Mouse (Mus musculus) small intestine, adult 2 months (tissue): ENCODE results near the gene Foxn3.

Experiments
- CTCF ChIP-seq: fragments of 200-500 bp; IDR thresholded peaks from 2 replicates; pipeline ENCODE4 v1.5.1; 2012; ENCODE audit warnings: low read depth, mild to moderate bottlenecking, control low read depth, inconsistent platforms, low read length, moderate library complexity, mixed read lengths; ENCODE audit not compliant: insufficient replicate concordance, insufficient read length; ENCODE audit errors: extremely low read depth
- POLR2A ChIP-seq: fragments of 200-500 bp; IDR thresholded peaks from 2 replicates; pipeline ENCODE4 v1.6.1; 2012; ENCODE audit warnings: low read depth, mild to moderate bottlenecking, control low read depth, inconsistent platforms, low read length, moderate library complexity

- TF ChIP-seq CTCF = no peak
- TF ChIP-seq POLR2A = no peak
Measured at GRCm38 (mm10) chr12:99599606-99600005, 36.2 kb upstream of the Foxn3 start.
